Mouse (Mus musculus) retina, embryonic 14.5 days (tissue): ENCODE data around the gene Pqbp1.
"Not testable (repeated sequence)": the region's sequence is repeated elsewhere in the genome, so short reads cannot be mapped to it uniquely, and the experiment has no call there.

Experiments
- DNase-seq: peaks from one replicate; pipeline ENCODE4 v3.0.0-alpha.2; 2015; ENCODE audit warnings: low spot score

The Pqbp1 gene

DNA sequence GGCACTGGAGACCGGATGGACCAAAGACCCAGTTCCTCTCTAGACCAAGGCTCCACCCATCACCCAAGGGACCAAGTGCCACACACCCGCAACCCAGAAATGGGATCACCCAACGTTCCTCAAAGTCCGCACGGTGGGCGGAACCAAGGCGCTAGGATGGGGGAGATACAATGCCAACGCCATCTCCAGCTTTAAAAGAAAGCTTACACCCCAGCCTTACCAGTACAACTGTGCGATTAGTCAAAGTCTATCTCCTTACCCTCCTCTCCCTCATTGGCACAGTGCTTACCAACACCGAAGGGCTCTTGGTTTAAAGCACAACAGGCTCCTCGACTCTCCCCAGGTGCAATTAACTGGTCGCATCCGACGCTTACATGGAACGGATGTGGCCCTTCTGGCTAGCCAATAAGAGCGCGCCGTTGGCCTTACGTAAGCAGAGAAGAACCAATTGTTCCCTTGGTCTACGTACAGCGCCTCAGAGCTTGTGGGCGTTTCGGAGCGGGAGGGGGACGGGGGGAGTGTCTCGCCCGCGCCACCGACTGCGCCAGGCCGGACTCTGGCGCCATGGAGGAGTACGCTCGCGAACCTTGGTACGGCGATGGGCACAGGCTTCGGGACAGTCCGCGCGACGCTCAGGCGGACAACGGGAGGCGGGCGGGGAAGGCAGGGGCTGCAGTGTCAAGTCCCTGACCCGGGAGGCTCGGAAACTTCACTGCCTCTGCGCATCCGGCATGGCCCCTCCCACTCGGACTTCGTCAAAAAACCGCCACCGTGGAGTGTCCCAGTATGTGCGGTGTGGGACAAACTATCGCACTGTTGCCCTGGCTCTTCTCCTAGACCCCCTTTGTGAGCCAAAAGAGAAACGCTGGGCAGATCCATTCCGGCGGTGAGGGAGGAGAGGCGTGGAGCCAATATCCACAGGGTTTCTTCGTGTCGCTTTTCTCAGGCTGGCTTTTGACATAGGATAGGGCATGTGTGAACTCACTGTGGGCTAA lies at the start of gene Pqbp1, which contains the start of gene Timm17b:
Gene Pqbp1 (minus strand): TSS at position 390 of the 995 bp plus-strand sequence.
Gene Timm17b (plus strand): TSS at position 478 of the 995 bp plus-strand sequence.
- peak; percentile 87 for DNase-seq

DNA sequence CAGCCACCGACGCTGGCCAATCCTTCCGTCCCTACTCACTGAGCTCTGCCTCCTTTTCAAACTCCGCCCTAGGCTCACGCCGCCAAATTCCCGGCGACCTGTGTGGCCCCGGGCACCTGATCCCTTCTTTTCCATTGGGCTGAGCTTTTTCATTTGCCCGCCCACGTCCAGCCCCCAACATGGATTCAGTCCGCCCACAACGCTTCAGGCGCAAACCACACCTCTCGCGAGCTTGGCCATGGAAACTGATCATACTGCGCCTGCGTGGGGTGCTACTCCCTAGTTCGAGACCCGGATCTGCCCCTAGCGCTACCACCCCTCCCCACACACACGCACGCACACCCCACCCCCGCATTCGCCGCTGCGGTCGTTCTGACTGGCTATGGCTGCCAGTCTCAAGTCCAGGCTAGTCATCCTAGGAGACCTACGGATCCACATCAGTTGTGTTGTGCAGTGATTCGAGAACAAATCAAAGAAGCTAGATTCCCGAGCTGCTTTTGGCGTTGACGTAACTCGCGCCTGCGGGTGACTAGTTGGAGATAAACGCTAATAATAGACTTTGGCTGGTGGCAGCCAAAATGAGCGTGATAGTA lies 48.9 kb upstream of the Pqbp1 start:
- DNase-seq = peak; percentile 90

DNA sequence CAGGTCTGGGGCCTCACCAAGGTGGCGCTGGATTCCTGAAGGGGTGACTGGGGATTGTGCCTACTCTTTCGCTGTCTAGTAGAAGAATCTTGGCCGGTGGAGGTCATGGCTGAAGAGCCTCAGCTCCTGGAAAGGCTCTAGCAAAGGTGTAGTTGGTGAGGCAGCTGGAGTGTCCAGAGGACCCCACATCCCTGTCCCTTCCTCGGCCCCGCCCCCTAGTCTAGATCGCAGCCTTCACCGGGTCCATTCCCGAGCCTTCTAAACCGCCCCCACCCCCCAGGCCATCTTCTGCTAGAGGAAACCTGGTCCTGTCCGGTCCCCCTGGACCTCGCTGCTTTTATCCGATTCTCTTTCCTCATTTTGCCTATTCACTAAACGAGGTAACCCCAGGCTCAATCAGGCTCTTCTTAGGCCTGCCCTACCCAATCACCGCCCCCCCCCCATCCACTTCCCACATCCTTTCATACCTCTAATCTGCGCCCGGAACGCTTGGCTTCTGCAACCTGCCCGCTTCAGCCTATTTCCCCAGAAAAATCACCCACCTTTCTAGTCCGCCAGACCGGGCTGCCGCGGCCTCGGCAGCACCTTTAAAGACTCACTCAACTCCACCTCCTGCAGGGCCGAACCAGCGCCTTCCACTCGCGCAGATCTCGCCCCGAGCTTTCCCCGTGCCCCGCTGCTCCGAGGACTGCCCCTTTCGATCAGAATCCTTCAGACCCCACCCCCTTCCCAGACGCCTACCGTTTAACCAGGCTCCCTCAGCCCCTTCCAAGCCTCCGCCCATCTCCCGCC lies 48.2 kb upstream of the Pqbp1 start, which contains the start of gene Hdac6:
Gene Hdac6 (minus strand): TSS at position 782 of the 792 bp plus-strand sequence.
- peak; percentile 20 for DNase-seq

DNA sequence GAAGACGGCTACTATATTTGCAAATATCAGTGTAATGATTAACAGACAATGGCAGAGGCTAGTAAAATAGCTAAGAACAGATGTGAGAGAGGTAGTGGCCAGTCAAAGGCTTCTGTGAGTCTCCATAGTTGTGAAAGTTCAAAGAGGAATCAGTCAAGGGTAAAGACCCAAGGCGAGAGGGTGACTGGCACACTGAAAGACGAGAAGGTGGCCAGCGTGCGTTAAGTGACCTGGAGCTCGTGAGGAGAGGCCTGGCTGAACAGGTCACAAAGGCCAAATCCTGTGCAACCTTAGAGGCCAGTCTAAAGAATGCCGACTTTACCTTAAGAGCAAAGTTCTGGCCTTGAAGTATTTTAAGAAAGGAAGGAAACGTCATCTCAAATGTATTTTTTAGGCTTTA lies 46.5 kb upstream of the Pqbp1 start:
- DNase-seq = no peak

DNA sequence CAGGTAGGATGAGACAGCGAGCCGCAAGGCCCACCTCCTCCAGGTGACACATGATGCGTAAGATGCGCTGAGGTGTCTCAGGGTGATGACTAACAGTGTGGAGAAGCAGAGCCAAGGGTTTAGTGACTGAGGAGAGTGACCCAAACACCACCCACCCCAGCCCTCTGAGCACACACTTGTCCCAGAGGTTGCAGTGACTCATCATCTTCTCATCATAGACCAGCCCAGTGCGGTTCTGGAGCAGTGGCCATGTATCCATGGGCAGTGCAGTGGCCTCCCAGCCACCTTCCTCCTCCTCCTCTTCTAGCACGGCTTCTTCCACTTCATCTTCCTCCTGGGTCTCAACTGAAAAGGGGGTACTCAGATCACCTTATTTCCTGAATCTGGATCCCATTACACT lies 38.6 kb upstream of the Pqbp1 start:
- no peak for DNase-seq

DNA sequence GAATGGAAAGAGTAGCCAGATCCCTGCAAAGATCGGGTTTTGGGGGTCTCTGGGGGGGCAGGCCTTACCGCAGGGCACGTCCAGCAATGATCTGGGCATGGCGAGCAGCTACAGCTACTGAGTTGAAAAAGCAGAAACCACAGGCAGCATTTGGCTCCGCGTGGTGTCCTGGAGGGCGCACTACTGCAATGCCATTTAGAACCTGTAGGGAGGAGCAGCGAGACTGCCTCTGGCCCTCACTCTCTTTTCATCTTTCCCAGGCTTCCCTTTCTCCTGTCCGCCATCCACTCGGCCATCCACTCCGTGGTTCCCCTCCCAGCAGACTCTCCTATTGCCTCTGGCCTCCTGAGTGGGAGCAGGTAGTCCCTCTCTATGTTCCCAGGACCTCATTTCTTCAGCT lies 37.8 kb upstream of the Pqbp1 start:
- DNase-seq = no peak

DNA sequence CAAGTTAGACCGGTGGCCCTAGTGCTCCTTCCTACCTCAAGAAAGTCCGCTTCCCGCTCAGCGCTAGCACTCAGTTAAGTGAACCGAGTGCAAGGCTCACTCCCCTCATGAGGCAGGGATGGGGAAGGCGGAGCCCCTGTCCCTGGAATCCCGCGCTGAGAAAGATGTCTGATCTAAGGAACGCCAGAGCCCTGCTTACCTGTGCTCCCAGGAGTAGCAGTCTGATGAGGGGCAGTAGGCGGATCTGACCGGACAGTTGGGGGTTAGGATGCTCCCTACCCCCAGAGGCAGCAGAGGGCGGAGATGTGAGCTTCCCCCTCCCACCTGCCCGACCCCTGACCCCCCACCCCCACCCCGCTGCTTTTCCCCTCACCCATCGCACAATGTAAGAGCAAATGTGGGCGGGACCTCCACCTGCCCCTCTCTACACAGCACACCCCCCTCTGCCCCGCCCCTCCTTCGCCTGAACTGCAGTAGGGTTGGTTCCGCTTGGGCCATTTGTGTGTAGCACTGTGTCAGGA lies 29.3 kb upstream of the Pqbp1 start, which contains the start of gene Eras:
Gene Eras (minus strand): TSS at position 338 of the 521 bp plus-strand sequence.
- DNase-seq = no peak

DNA sequence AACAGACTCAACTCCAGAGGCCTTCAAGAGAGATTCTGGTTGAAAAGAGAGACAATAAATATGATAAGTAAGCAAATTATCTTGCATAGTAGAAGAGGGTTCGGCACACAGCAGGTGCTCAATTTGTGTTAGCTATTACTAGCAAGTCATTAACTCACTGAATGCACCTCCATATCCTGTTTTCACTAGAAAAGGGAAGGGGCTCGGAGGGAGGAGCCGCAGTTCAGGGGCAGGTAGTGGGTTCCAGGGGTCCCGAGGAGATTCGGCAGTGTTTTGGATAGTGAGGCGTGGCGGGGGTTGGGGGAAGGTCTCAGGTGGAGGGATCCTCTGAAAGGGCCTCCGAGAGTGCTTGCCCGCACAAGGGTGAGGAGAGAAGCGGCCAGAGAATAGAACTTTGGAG lies 28.0 kb upstream of the Pqbp1 start:
- DNase-seq = no peak

DNA sequence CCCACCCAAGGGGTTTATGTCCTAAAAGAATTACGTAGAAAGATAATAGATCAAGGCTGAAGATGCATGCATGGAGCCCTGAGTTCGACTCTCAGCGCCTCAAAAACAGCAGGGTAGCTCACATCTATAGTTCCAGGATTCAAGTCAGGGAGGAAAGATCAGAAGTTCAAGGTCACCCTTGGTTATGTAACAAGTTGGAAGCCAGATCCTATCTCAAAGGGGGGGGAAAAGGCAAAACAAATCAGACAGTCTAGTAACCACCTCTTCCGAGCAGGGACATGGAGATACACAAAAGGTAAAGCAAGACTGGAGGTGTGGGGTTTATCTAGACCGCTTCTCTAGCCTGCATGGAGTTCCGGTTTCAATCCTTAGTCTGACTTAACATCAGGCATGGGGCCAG lies 27.2 kb upstream of the Pqbp1 start:
- no peak for DNase-seq

DNA sequence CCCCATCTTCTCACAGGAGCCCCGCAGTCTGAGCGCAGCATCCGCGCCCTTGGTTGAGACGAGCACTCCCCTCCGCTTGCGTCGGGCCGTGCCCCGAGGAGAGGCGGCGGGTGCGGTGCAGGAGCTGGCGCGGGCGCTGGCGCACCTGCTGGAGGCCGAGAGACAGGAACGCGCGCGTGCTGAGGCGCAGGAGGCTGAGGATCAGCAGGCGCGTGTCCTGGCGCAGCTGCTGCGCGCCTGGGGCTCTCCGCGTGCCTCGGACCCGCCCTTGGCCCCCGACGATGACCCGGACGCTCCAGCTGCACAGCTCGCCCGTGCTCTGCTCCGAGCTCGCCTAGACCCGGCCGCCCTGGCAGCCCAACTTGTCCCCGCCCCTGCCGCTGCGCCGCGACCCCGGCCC lies 23.0 kb upstream of the Pqbp1 start:
- peak; percentile 23 for DNase-seq

DNA sequence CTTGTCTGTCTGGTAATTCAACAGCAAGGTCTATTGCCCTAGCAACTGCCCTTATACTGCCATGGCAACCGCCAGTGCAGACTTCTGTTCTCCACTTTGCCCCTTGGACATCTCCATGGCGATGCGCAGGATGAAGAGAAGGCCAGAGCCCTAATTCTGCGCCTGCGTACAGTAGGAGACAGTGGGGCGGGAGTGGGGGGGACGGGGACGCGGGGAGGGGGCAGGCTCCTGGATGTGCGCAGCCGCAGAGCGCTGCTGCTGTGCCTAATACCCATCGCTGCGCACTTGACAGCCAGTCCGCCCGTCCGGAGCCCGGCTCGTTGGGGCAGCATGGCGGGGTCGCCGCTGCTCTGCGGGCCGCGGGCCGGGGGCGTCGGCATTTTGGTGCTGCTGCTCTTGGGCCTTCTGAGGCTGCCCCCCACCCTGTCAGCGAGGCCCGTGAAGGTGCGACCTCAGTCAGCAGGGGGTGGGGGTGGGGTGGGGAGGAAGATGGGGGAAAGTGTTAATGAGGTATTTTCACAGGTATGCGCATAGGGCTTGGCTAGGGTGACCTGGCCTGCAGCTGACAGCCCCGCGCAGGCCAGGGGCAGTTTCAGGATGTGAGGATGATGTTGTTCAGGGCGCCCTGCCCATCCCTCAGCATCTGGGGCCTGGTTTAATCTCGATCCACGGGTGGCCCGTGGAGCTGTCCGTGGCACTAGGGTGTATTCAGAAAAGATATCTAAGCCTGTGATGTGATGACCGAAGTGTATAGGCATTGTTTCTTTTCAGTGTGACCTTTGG lies 20.7 kb upstream of the Pqbp1 start, which contains the start of gene Pcsk1n:
Gene Pcsk1n (plus strand): TSS at position 222 of the 783 bp plus-strand sequence.
- peak; percentile 79 for DNase-seq

DNA sequence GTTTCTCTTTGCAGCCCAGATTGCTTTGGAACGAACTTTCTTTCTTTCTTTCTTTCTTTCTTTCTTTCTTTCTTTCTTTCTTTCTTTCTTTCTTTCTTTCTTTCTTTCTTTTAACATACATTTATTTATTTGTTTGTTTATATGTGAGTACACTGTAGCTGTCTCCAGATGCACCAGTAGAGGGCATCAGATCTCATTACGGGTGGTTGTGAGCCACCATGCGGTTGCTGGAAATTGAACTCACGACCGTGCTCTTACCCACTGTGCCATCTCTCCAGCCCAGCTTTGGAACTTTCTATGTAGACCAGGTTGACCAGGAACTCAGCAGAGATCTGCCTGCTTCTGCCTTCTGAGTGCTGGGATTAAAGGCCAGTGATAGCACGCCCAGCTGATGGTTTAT lies 18.9 kb upstream of the Pqbp1 start:
- DNase-seq = not testable (repeated sequence)

DNA sequence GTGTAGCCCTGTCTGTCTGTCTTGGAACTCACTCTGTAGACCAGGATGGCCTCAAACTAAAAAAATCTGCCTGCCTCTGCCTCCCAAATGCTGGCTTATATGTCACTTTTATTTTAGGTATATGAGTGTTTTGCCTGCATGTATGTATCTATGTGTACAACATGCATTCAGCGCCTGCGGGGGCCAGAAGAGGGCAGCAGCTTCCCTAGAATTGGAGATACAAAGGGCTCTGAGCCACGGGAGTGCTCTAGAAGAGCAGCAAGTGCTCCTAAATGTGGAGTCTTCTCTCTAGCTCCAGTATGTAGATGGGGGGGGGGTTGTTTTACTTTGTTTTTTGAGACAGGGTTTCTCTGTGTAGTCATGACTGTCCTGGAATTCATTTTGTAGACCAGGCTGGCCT lies 16.6 kb upstream of the Pqbp1 start:
- DNase-seq = not testable (repeated sequence)

DNA sequence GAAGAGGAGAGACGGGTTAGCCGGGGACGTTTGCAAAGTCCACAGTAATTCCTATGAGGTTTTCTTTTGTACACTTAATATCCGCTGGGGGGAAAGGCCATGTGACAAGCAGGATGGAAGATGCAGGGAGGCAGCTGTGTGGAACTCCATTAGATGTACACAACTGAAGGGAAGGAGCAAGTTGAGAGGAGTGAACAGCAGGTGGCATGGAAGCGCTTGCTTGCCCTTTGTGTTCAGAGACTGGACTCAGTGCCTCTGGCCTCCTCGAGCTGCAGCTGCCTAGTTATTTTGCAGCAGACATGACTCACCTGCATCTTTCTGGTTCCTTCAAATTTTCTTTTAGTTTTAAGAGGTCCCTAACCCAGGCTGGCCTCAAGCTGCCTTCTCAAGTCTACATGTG lies 11.4 kb upstream of the Pqbp1 start:
- DNase-seq = no peak

DNA sequence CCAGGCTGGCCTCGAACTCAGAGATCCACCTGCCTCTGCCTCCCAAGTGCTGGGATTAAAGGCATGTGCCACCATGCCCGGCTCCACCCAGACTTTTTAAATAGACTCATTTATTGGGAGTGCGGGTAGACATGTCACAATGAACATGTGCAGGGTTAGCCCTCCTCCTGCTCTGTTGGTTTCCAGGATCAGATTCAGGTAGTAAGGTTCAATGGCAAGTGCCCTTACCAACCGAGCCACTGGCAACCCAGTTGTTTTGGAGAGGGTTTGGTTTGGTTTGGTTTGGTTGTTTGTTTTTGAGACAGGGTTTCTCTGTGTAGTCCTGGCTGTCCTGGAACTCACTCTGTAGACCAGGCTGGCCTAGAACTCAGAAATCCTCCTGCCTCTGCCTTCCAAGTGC lies 10.2 kb upstream of the Pqbp1 start, which contains the start of gene Gm10490:
Gene Gm10490 (plus strand): TSS at position 301 of the 400 bp plus-strand sequence.
- not testable (repeated sequence) for DNase-seq

DNA sequence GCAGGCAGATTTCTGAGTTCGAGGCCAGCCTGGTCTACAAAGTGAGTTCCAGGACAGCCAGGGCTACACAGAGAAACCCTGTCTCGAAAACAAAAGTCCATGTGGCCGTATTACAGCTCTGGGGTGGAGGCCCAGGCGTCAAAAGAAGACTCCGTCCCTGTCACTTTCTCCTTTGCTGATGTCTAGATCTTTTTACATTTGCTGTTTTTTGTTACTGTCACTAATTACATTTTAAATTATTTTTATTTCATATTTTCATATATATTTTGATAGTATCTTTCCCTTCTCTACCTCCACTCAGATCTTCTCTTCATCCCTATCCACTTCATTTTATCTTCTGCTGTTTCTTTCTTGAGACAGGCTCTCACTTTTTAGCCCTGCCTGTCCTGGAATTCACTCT lies 8.7 kb upstream of the Pqbp1 start, which contains the start of gene Gm10491:
Gene Gm10491 (minus strand): TSS at position 101 of the 400 bp plus-strand sequence.
- DNase-seq = no peak

DNA sequence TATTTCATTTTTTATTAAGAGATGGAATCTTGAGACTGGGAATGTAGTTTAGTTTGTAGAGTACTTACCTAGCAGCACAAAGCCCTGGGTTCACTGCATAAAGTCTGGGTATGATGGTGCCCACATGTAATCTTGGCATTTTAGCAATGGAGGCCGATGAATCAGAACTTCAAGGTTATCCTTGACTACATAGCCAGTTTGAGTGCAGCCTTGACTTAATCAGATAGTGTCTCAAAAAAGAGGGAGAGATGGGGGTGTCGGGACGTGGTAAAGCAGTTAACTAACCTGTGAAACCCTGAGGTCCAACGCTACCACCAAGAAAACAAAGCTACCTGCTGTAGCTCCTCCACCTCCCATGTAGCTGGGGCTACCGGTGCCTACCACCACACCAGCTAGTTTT lies 5.4 kb upstream of the Pqbp1 start:
- no peak for DNase-seq

DNA sequence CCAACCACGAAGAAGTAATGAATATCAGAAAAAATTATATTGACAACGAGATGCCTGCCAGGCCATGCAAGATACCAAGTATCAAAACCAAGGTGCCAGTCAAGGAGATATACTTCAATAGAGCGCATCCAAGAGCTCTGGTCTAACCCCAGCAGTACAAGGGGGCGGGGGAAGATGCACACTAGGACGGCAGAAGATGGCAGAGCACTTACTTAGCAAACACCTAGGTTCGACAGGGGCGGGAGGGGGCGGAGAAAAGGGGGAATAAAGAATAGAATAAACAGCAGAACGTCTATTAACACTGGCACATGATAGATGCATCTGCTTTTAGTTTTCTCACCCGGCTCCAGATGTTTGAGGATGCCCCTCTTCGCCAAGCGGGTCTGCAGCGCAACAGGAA lies 858 bp downstream of the Pqbp1 start:
- no peak for DNase-seq

DNA sequence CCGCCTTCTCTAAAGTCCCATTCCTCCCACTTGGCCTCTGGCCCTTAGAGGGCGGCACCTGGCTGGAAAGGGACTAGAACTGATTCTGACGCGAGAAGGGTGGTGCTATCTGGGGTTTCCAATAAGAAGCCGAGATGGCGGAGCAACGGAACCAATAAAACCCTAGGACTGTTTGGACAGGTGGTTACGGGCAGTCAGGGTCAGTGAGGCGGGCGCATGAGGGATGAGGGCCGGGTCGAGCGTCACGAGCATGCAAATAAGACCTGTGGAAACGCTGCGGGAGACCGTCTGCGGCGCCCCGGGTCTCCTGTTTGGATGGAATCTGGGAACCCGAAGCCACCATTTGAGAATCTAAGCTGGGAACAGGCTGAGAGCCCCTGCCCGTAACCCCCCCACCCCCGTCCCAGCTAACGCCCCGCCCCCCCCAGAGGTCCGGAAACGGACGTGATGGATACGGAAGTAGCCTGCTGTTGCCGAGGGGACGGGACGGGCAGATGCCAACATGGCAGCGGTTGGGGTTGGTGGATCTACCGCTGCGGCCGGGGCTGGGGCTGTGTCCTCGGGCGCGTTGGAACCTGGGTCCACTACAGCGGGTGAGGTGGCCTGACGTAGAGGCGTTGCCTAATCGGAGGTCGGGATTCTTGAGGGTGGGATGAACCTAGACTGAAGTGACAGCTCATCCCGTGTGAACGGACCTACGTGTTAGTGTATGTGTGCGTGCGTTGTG lies 15.1 kb downstream of the Pqbp1 start, which contains the start of gene Slc35a2:
Gene Slc35a2 (plus strand): TSS at position 188 of the 727 bp plus-strand sequence.
- peak; percentile 77 for DNase-seq

DNA sequence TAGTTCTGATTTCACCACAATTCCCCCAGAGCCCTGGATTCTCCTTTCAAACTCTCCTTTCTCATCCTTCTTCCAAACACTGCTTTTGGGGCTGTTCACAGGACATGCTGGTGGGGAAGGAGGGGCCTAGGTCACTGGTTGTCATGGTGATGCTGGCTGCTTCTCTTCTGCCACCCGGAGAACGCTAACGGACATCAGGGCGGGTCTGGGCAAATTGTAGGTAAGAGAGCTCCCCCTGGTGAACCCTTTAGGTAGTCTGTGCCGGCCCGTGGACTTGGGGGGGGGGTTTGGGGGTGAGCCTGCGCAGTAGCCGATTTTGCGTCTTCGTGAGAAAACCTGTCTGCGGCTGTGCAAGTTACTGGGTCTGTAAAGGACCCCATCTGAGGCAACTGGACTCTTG lies 19.2 kb downstream of the Pqbp1 start:
- DNase-seq = peak; percentile 82
